Mouse (Mus musculus): ENCODE results near the gene Vmn1r167.
"Not testable (repeated sequence)": the region's sequence is repeated elsewhere in the genome, so short reads cannot be mapped to it uniquely, and the experiment has no call there.

Gene Vmn1r167

GRCm38 (mm10) chr7:23507106-23507505, at the start of gene Vmn1r167:
Gene Vmn1r167, minus strand, starts transcription at chr7:23507206.
- DNase-seq (ENCODE audit: low spot score) = not testable (repeated sequence)

- not testable (repeated sequence) for DNase-seq (ENCODE audit: low spot score)
Measured at GRCm38 (mm10) chr7:23539432-23539831, 32.4 kb upstream of the Vmn1r167 start, which contains the start of gene Vmn1r168. Gene Vmn1r168, plus strand, starts transcription at chr7:23539732.

GRCm38 (mm10) chr7:23472886-23473285, 34.1 kb downstream of the Vmn1r167 start:
- not testable (repeated sequence) for DNase-seq (ENCODE audit: low spot score)

GRCm38 (mm10) chr7:23470832-23471231, 36.2 kb downstream of the Vmn1r167 start:
- not testable (repeated sequence) for DNase-seq (ENCODE audit: low spot score)

- not testable (repeated sequence) for DNase-seq (ENCODE audit: low spot score)
Measured at GRCm38 (mm10) chr7:23470201-23470600, 36.8 kb downstream of the Vmn1r167 start.

Data from ovary, postnatal 36 days (tissue).